In the genomic region with DNA sequence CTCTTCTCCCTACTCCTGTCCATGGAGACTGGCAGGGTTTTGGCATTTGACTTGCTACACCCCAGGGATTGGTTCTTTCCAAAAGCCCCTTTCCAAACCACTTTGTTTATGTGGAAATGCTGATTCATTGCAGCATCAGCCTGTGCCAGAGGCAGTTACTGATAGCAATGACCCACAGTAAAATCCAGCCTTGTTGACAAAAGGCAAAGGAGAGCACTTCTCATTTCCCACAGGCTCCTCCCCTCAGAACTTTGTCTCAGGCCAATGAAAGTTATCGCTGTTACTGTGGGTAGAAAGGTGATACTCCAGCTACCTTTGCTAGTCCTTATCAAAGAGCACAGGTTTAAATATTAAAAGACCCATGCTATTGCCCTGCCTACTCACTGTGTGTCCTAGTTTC, we compare ENCODE assay signal across 17 mouse cellular contexts. TPM values are rescaled to one million over a fixed set of nuclear protein-coding genes. Genes with fewer than 3 reads are reported as not detected.
A peak's percentile ranks its signal among the peaks of the same experiment; 100 is the strongest.
DNase-seq lines count a peak whose midpoint lies in the region; ATAC-seq lines count a peak whose summit lies in the region.
"Had no signal": no experiment of that assay in that cellular context is flagged by ENCODE, and none has a peak within 500 bp of the region (broad histone marks: within the 10 kb centered on the region; RNA-seq: fewer than 3 reads in every experiment).

No protein-coding gene starts in this region.

- no peak overlapping the region for H3K4me2 ChIP-seq in liver, embryonic 13.5 days
- no peak overlapping the region for H3K4me2 ChIP-seq in stomach, embryonic 14.5 days (replicated peaks; ENCODE audit: low read depth, low read length)
- H3K4me2 ChIP-seq: midbrain, embryonic 12.5 days; neural tube, embryonic 12.5 days had no signal

- DNase-seq in kidney, adult 11 months = peak; percentile 4
- no peak for DNase-seq in kidney, postnatal 10 days
- DNase-seq in adipocyte (ENCODE audit: low spot score) = peak; percentile 57
- no peak for DNase-seq in liver, embryonic 13.5 days
- no peak for DNase-seq in ovary, postnatal 14 days (ENCODE audit: low spot score)
- DNase-seq in thymus, adult 18-20 months = no peak
- DNase-seq in cerebellum, adult 9-11 months = no peak
- DNase-seq: cerebellum, postnatal 36 days; heart, adult 2 months; kidney, postnatal 14 days; right cerebral cortex, postnatal 25 days had no signal

- no peaks in the 10 kb centered on the region for H3K27me3 ChIP-seq in liver, embryonic 13.5 days
- H3K27me3 ChIP-seq in stomach, embryonic 14.5 days (ENCODE audit: control insufficient read depth, insufficient read depth, low read length) = no peaks in the 10 kb centered on the region
- H3K27me3 ChIP-seq: midbrain, embryonic 12.5 days; neural tube, embryonic 12.5 days had no signal

- no peaks in the 10 kb centered on the region for H3K9me3 ChIP-seq in liver, embryonic 13.5 days (replicated peaks)
- H3K9me3 ChIP-seq in stomach, embryonic 14.5 days (ENCODE audit: control insufficient read depth, low read depth, low read length) = no peaks in the 10 kb centered on the region
- H3K9me3 ChIP-seq: hindbrain, embryonic 10.5 days; midbrain, embryonic 12.5 days; neural tube, embryonic 12.5 days had no signal

- no peak overlapping the region for H3K9ac ChIP-seq in liver, embryonic 13.5 days
- H3K9ac ChIP-seq in stomach, embryonic 14.5 days (replicated peaks; ENCODE audit: low read depth, low read length) = no peak overlapping the region
- H3K9ac ChIP-seq: midbrain, embryonic 12.5 days; neural tube, embryonic 12.5 days had no signal

- no peak overlapping the region for H3K27ac ChIP-seq in liver, embryonic 13.5 days
- H3K27ac ChIP-seq in stomach, embryonic 14.5 days (ENCODE audit: low read length) = no peak overlapping the region
- H3K27ac ChIP-seq: heart, adult 2 months; hindbrain, embryonic 10.5 days; midbrain, embryonic 12.5 days; neural tube, embryonic 12.5 days had no signal

- H3K36me3 ChIP-seq in liver, embryonic 13.5 days = no peaks in the 10 kb centered on the region
- no peaks in the 10 kb centered on the region for H3K36me3 ChIP-seq in stomach, embryonic 14.5 days (ENCODE audit: control insufficient read depth, insufficient read depth, low read length)
- H3K36me3 ChIP-seq: hindbrain, embryonic 10.5 days; midbrain, embryonic 12.5 days; neural tube, embryonic 12.5 days had no signal

- no peaks in the 10 kb centered on the region for H3K4me1 ChIP-seq in liver, embryonic 13.5 days (replicated peaks)
- H3K4me1 ChIP-seq in stomach, embryonic 14.5 days (ENCODE audit: control insufficient read depth, insufficient read depth, low read length) = no peaks in the 10 kb centered on the region
- H3K4me1 ChIP-seq: hindbrain, embryonic 10.5 days; midbrain, embryonic 12.5 days; neural tube, embryonic 12.5 days had no signal

- no peak overlapping the region for H3K4me3 ChIP-seq in liver, embryonic 13.5 days (replicated peaks)
- H3K4me3 ChIP-seq in stomach, embryonic 14.5 days (ENCODE audit: low read depth, low read length) = no peak overlapping the region
- H3K4me3 ChIP-seq: heart, adult 2 months; hindbrain, embryonic 10.5 days; midbrain, embryonic 12.5 days; neural tube, embryonic 12.5 days had no signal

- WGBS in liver, embryonic 13.5 days (ENCODE audit: insufficient replicate concordance) = 58% methylated on average over 1 of the region's 1 CpGs
- WGBS in stomach, embryonic 14.5 days = 74% methylated on average over 1 of the region's 1 CpGs

- peak; percentile 73 for ATAC-seq in liver, embryonic 13.5 days (ENCODE audit: low read depth)
- peak; percentile 90 for ATAC-seq in stomach, embryonic 14.5 days (ENCODE audit: insufficient number of reproducible peaks, insufficient read depth, low FRiP score, low read depth)

RNA-seq across cellular contexts. Expression of gene Ces1g, which starts 4.4 kb away (rescaled TPM):
- 0.49 and 0.59 TPM in 2 replicates for polyA plus RNA-seq in liver, embryonic 13.5 days (2015; fragmentation: Nextera tagmentation; extraction: Ambion mirVana)
- not detected in 2 replicates for polyA plus RNA-seq in stomach, embryonic 14.5 days (2014; fragmentation: Nextera tagmentation; extraction: Ambion mirVana)
- polyA plus RNA-seq: frontal cortex, adult 2 months; heart, adult 2 months; hindbrain, embryonic 10.5 days; limb, embryonic 11.5 days; midbrain, embryonic 12.5 days; neural tube, embryonic 12.5 days had no signal

RNA-seq across cellular contexts. Expression of gene Ces1h, which starts 46.8 kb away (rescaled TPM):
- polyA plus RNA-seq in liver, embryonic 13.5 days (2015; fragmentation: Nextera tagmentation; extraction: Ambion mirVana) = not detected in 2 replicates
- not detected in 2 replicates for polyA plus RNA-seq in stomach, embryonic 14.5 days (2014; fragmentation: Nextera tagmentation; extraction: Ambion mirVana)
- polyA plus RNA-seq: frontal cortex, adult 2 months; heart, adult 2 months; hindbrain, embryonic 10.5 days; limb, embryonic 11.5 days; midbrain, embryonic 12.5 days; neural tube, embryonic 12.5 days had no signal

RNA-seq across cellular contexts. Expression of gene Ces1f, which starts 53.2 kb away (rescaled TPM):
- polyA plus RNA-seq in liver, embryonic 13.5 days (2015; fragmentation: Nextera tagmentation; extraction: Ambion mirVana) = 0.15 and 0.17 TPM in 2 replicates
- not detected in 2 replicates for polyA plus RNA-seq in stomach, embryonic 14.5 days (2014; fragmentation: Nextera tagmentation; extraction: Ambion mirVana)
- polyA plus RNA-seq: hindbrain, embryonic 10.5 days; limb, embryonic 11.5 days; midbrain, embryonic 12.5 days; neural tube, embryonic 12.5 days had no signal

Comparison
In these comparisons a context has a peak if more than half of its experiments do, and no peak if none do; other contexts are left out.
1. DNase-seq: peak in kidney, adult 11 months (single experiment) and adipocyte (single experiment); none in kidney, postnatal 10 days (single experiment), liver, embryonic 13.5 days (single experiment), ovary, postnatal 14 days (single experiment), thymus, adult 18-20 months (0 of 2) and cerebellum, adult 9-11 months (single experiment).